Mouse (Mus musculus): ENCODE measurements at regions not wholly inside any gene's neighbourhood (a gene's known extent, or its start where the extent isn't known, plus 50 kb on each side); places are given as distances from the start of the nearest gene placed in this dataset. TPM values are rescaled to one million over a fixed set of nuclear protein-coding genes. Genes with fewer than 3 reads are reported as not detected.

Small RNA genes in the stretch of these regions (microRNA-seq; reads per million reads assigned to microRNA genes)
- not detected for gene Gm25748 (ENCODE audit: borderline microRNAs expressed)
